Mouse (Mus musculus) cerebellum, adult 9-11 months (tissue): ENCODE results near the gene Stx8.

Source experiments
- DNase-seq: peaks from one replicate; pipeline ENCODE4 v3.0.0; 2022

Stx8 gene

DNA sequence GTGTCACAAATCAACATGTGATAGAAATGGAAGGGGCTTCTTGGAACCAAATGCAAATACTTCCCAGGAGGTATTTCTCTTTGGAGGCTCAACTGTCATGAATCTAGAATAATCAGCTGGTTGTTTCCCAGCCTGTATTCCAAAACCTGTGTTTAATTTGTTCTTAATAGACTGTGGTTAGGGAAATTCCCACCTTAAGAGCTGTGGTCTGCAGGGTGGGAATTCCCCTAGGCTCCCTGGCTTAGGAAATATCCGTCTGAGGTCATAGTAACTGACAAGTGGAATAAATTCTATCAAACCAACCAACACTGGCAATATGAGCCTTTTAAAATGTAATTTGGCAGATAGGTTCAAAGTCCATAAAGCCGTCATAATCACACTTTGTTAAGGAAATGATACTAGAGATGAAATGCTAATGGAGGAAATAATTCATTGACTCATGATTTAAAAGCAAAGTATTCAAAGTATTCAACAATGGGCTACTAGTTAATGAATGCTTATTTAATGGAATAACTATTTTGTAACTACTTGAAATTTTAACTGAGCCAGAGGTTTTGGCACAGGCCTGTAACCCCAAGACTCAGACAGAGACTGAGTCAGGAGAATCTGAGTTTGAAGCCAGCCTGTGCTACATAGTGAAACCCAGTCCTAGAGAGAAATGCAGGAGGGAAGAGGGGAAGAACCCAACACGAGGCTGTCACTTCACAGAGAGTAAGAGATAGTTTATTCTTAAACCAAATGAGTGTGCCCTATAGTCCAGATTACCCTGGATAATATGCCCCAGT, 126.2 kb downstream of the Stx8 start:
- no peak for DNase-seq

DNA sequence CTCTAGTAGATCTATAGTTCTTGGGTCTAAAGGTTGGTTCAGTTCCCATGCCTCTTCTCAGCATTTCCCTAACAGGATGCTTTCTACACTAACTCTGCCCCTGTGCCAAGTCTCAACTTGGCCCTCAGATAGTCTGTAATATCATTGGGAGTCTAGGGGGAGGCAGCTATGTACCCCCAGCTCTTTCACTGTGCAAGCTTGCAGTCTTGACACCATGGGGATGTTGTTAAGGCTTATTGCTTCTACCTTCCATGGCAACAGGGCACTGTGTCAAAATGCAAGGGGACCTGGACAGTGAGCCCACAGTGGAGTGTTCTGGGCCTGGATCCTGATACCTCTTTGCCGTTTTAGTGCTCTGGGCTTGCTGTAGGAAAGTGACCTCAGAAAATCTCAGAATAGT, 135.6 kb downstream of the Stx8 start:
- no peak for DNase-seq

DNA sequence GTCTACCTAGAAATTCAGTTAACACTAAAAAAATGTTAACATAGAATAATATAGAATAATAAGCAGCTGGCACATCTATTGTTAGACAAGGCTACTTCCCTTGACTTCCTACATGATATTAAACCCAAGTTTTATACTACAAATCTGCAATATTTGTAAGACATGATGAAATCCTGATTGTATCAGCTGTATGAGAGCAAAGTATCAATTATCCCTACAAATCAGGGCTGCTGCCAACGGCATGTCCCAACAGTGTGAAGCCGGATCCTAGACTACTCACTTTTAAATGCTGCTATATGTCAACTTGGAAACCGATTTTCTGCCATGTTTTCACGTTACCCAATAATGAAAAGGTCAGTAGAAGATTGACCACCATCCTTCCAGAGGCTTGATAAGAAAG, 137.5 kb downstream of the Stx8 start:
- no peak for DNase-seq

GRCm38 (mm10) chr11:68106053-68106452, 140.1 kb downstream of the Stx8 start:
- no peak for DNase-seq

DNA sequence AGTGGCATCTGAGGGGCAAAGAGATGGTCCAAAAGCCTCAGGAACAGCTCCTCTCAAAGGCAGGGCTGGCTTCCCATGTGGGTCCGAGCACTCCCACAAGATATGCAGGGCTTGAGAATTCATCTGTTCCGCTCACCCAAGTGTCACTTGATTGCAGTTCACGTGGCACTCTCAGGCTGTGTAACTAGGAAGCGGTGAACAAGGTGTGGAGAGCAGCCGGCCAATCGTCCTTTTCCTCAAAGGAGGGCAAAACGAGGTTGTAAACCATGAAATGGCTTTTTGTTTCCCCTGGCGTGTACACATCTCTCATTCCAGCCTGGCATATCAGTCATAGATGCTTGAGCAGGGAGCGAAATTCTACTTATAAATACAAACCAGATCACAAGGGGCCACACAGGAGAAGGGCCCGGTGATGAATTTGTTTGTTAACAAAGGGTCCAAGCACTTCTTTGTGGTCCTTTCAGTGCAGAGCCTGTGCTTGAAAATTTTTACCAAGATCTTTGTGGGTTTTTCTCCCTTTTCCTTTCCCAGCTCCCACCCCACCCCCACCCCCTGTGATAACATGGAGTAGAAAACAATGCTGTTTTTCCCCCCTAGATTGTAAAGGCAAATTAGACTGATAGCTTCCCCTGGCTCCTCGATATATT, 147.6 kb downstream of the Stx8 start:
- DNase-seq = no peak

DNA sequence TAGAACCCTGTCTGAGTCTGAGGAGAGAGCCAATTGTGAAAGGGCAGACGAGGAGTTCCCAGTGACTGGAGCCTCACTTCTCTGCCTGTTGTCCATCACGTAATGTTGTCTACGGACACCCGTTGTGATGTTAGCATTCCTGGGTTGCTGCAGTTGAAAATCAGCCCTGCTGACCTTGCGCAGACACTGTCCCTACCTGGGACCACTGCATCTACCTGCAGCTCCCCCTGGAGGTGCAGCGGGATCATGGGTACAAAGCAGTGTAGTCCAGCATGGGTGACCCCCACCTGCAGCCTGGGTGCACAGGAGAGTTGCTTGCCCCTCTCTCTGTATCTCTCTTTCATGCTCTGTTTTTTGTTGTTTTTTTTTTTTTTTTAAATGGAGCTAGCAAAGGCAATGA, 148.2 kb downstream of the Stx8 start:
- DNase-seq = no peak

- no peak for DNase-seq
Measured at GRCm38 (mm10) chr11:68116157-68116556, 150.2 kb downstream of the Stx8 start.

DNA sequence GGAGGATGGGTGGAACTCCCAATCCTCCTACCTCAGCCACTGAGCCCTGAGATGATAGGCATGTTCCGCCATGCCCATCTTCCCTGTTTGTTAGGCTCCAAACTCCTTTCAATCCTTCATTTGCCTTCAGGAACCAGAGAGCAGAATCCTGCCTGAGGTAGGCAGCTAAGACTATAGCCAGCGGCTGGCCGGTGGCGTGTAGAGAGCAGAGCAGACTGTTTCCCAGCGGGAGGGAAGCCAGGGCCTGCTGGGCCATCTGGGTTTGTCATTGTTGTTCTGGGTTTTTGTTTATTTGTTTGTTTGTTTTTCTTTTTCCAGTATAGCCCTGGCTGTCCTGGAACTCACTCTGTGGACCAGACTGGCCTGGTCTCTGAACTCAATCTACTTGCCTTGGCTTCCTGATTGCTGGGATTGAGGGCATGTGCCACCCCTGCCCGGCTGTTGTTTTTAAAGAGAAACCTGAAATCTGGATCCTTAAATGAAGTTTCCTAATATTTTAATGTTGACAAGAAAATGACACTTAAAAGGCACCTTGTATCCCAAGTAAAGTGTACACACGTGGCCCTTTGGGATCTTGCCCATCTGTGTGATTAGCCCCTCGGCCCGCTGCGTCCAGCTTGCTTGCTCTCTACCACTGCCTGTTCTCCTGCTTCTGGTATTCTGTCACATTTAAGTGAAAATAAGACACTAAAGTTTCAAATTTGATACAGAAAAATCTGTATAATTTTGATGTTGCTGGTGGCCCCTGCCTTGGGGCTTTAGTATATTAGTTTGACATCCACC, 152.1 kb downstream of the Stx8 start:
- peak; percentile 82 for DNase-seq

- DNase-seq = no peak
Measured at GRCm38 (mm10) chr11:68118679-68119078, 152.7 kb downstream of the Stx8 start.

DNA sequence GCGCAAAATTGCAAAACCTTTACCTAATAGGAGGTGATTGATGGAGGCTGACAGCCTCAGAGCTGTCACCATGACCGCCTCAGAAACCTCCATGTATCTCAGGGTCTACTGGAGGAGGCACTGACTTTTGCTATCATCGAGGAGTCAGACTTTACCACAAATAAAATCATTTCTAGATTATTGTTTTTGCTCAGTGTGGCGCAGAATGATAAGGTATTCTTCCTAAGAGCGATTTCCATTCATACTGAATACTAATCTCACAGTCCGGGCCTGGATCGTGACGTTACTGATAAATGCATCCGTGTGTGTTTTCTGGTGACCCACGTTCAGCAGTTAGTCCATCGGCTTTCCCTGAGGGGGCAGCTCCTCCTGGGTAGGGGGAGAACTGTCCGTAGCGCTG, 153.1 kb downstream of the Stx8 start:
- DNase-seq = no peak

- no peak for DNase-seq
Measured at GRCm38 (mm10) chr11:68121260-68121659, 155.3 kb downstream of the Stx8 start.

- DNase-seq = no peak
Measured at GRCm38 (mm10) chr11:68121660-68122059, 155.7 kb downstream of the Stx8 start.

DNA sequence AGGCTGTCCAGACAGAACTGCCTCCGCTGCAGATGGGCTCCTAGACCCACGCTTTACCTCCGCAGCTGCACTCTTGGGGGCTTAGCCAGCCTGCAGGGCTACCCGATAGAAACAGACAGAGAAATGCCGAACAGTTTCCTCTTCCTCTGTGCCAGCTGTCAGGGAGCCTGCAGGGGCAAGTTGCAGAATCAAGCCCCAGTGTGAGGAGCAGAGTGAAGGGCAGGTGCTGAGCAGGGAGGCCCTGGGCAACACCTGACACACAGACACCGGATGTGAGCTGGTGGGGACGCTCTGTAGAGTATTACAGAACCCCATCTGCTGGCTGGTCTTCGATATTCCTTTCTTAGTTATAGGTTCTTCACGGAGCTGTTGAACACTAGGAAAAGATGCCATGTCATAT, 160.1 kb downstream of the Stx8 start:
- no peak for DNase-seq

- DNase-seq = no peak
Measured at GRCm38 (mm10) chr11:68134494-68134893, 168.5 kb downstream of the Stx8 start.

GRCm38 (mm10) chr11:68135350-68135749, 169.4 kb downstream of the Stx8 start:
- DNase-seq = no peak

DNA sequence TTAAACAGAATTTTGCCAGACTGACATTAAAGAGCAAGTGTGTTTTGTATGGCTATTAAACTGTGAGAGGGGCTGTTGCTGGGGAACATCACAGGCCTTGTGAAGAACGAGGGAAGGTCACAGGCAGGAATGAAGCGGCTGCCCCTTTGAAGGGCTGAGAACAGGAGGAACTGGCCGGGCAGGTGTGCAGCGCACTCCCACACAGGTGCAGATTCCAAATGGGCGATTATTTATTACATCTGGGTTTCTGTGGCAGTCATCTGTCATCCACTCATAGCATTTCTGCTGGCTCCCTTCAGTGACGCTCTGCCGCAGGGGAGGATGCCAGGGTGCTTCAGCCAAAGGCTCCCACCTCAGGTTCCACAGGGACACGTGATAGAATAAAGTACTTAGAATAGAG, 170.7 kb downstream of the Stx8 start:
- no peak for DNase-seq

GRCm38 (mm10) chr11:68142296-68142695, 176.3 kb downstream of the Stx8 start:
- DNase-seq = no peak

- no peak for DNase-seq
Measured at GRCm38 (mm10) chr11:68144235-68145065, 178.5 kb downstream of the Stx8 start.

DNA sequence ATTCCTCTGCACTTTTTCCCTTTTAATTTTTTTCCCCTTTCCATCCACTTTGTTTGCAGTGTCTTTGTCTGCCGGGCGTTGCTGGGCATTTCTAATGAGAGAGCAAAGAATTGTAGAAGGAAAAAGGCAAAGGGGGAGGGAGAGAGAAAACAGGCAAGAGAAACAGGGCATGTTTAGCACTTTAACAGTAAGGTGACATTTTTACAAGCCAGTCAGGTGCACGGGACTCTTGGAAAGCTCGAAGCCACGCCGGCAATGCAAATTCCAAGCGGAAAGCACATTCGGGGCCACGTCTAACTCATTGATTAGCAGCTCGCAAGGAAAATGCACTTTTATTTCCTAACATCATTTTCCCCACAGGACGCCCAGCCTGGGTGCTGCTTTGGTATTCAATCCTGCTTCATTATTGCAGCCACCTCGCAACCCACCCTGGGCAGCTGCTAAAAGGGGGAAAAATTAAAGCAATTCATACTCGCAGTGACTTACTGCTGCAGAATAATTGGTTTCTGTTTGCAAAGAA, 179.1 kb downstream of the Stx8 start:
- DNase-seq = no peak

- no peak for DNase-seq
Measured at GRCm38 (mm10) chr11:68145586-68146455, 179.8 kb downstream of the Stx8 start.

DNA sequence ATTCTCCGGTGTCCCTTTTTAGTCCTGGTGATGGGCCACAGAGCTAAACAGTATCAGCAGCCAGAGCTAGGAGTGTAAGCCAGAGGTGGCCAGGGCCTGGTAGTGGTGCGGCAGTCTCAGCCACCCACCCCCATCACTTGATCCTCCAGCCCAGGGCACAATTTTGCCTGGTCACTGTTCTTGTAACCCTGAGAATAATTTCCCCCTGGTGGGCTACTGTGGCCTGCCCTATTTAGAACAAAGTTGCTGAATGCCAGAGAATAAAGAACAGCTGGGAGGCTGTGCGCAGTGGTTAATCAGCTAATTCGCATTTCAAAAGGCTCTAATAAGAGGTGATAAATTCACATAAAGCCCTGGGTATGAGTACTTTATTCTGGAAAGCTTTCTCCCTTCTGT, 180.5 kb downstream of the Stx8 start:
- no peak for DNase-seq

- DNase-seq = peak; percentile 9
Measured at GRCm38 (mm10) chr11:68150938-68151337, 184.9 kb downstream of the Stx8 start.
